Mouse (Mus musculus): ENCODE measurements at regions not wholly inside any gene's neighbourhood (a gene's known extent, or its start where the extent isn't known, plus 50 kb on each side); places are given as distances from the start of the nearest gene placed in this dataset.

DNA sequence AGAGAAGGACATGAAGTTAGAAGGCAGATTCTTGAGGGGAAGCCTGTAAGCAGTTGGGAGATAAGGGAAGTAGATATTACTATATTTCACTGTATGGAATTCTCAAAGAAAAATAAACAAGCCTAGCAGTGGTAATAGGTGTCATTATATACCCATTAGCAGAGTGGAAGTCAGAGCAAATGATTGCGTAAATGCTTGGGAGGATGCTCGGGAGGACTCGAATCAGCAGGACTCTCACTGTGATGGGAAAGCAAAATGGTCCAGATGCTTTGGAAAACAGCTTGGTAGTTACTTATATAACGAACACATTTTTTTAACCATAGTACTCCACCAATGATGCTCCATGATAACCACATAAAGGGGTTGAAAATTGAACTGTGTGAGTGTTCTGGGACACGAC lies 100.4 kb upstream of the Bmper start:
- no peak for TF ChIP-seq CTCF (IDR thresholded peaks at IDR 0.05)
- no peaks in the 10 kb centered on the region for H3K36me3 ChIP-seq (ENCODE audit: insufficient read depth, low read length)
- no peaks in the 10 kb centered on the region for H3K27me3 ChIP-seq (ENCODE audit: insufficient read depth, low read length)
- H3K27ac ChIP-seq (ENCODE audit: low read depth, low read length): no peak overlapping the region
- no peak overlapping the region for H3K9ac ChIP-seq (replicated peaks; ENCODE audit: low read length, poor library complexity, severe bottlenecking)
- DNase-seq (ENCODE audit: low spot score) (no peak), ATAC-seq (ENCODE audit: low FRiP score) (no peak)
- H3K4me2 ChIP-seq (ENCODE audit: low read depth, low read length, poor library complexity, severe bottlenecking): no peak overlapping the region
- no peak overlapping the region for H3K4me3 ChIP-seq (ENCODE audit: low read depth, low read length)
- no peaks in the 10 kb centered on the region for H3K9me3 ChIP-seq (ENCODE audit: low read length)
- 88% methylated on average over 5 of the region's 5 CpGs for WGBS
- H3K4me1 ChIP-seq (ENCODE audit: insufficient read depth, low read length): peaks cover 6% of the 10 kb centered on the region; the same call in 1 of the 2 replicates

DNA sequence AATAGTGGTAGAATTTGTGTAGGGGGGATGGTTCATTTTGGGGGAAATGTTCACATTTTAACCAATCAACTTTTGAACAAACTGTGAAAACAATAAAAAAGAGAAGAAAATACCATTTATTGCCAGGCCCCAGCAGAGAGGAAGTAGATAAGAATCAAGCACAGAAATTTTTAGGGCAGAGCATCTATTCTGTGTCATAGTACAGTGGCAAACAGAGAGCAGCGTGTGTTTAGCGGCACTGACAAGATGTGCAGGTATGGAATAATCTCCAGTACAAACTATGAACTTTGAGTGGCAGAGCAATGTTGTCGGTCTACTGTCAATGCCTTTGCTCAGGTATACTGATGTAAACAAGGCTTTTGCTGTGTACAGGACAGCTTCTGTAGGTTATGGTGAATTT lies 99.4 kb upstream of the Bmper start:
- WGBS: 90% methylated on average over 3 of the region's 3 CpGs
- Histone ChIP-seq H3K36me3 (ENCODE audit: insufficient read depth, low read length) (no peaks in the 10 kb centered on the region), H3K9me3 (ENCODE audit: low read length) (no peaks in the 10 kb centered on the region), H3K4me3 (ENCODE audit: low read depth, low read length) (no peak overlapping the region), H3K27ac (ENCODE audit: low read depth, low read length) (no peak overlapping the region), H3K4me2 (ENCODE audit: low read depth, low read length, poor library complexity, severe bottlenecking) (no peak overlapping the region), H3K4me1 (ENCODE audit: insufficient read depth, low read length) (peaks cover 9% of the 10 kb centered on the region), H3K27me3 (ENCODE audit: insufficient read depth, low read length) (no peaks in the 10 kb centered on the region), H3K9ac (replicated peaks; ENCODE audit: low read length, poor library complexity, severe bottlenecking) (no peak overlapping the region)
- DNase-seq (ENCODE audit: low spot score) (no peak), ATAC-seq (ENCODE audit: low FRiP score) (no peak)
- TF ChIP-seq CTCF (IDR thresholded peaks at IDR 0.05): no peak

DNA sequence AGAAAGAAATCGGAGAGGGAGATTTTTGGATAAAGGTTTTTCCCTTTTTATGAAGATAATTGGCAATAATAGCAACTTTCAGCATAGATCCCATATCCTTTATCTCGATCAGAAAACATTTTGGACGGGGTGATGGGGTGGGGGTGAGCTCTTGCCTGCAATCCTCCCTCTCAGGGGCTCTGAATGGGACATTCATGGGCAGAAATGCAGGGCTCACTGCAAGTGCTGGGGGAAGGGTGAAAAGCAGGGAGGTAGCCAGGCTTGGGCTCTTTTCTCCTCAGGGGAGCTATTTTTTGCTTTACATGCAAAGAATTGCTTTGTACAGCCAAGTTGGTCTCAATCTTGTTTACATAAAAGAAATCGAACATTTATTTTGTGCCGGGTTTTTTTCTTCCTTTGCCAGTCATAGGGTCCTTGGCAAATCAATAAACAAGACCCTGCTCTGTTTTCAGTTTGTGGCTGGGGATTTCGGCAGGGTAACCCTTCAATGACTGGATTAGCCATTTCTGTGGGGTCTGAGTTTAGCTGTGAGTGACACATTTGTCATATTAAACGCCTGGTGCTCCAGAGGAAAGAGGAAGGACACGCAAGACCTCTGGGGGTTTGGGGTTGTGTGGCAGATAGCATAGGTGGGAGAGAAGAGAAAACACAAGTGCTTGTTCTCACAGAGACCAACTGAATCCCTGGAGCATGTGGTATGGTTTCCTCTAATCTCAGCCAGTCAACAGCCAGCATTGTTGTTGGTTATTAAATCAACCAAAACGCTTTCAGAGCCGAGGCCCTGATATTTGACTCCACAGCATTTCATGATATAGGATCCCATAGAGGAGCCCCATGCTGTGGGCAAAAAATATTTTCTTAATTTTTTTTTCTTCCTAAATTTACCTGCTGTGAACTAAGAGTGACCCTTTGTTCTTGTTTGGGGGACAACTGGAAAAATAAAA lies 96.8 kb upstream of the Bmper start:
- Histone ChIP-seq H3K4me2 (ENCODE audit: low read depth, low read length, poor library complexity, severe bottlenecking) (no peak overlapping the region), H3K4me3 (ENCODE audit: low read depth, low read length) (no peak overlapping the region), H3K27me3 (ENCODE audit: insufficient read depth, low read length) (no peaks in the 10 kb centered on the region), H3K4me1 (ENCODE audit: insufficient read depth, low read length) (peaks cover 10% of the 10 kb centered on the region), H3K9me3 (ENCODE audit: low read length) (no peaks in the 10 kb centered on the region), H3K36me3 (ENCODE audit: insufficient read depth, low read length) (no peaks in the 10 kb centered on the region), H3K27ac (ENCODE audit: low read depth, low read length) (peak overlapping the region; percentile 12; the same call in 1 of the 2 replicates), H3K9ac (replicated peaks; ENCODE audit: low read length, poor library complexity, severe bottlenecking) (no peak overlapping the region)
- ATAC-seq (ENCODE audit: low FRiP score): no peak
- TF ChIP-seq CTCF (IDR thresholded peaks at IDR 0.05): no peak
- peak; percentile 47 for DNase-seq (ENCODE audit: low spot score)
- WGBS: 26% methylated on average over 10 of the region's 10 CpGs

DNA sequence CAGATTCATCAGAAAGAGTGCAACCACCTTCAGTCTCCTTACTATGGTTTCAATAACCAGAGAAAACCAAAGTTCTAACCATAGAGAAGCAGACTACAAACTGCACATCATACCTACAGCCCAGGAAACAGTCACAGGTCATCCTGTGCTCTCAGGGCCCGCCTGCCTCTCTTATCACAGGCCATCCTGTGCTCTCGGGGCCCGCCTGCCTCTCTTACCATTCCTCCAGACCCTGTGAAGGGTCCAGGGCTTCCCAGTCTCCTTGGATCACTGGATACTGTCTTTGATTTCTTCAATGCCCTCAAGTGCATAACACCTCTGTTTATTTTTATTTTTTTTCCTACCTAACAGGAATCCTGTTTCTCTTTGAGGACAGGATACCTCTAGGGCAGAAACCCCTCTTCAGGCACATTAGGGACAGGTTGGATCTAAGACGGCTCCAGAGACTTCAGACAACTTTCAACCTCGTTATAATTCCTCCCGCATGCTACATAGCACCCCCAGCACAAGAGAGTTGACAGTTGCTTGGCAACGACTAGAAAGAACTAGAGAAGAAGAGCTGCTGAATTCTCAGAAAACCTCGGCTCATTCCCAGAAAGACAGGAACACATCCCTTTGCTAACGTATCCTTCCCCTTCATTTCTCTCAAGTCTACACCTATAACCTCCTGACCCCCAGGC lies 95.4 kb upstream of the Bmper start:
- 24% methylated on average over 9 of the region's 9 CpGs for WGBS
- peak; percentile 83 for DNase-seq (ENCODE audit: low spot score)
- H3K4me2 ChIP-seq (ENCODE audit: low read depth, low read length, poor library complexity, severe bottlenecking): no peak overlapping the region

GRCm38 (mm10) chr9:23128018-23128369 lies 94.9 kb upstream of the Bmper start:
- Histone ChIP-seq H3K9me3 (ENCODE audit: low read length) (no peaks in the 10 kb centered on the region), H3K36me3 (ENCODE audit: insufficient read depth, low read length) (no peaks in the 10 kb centered on the region), H3K9ac (replicated peaks; ENCODE audit: low read length, poor library complexity, severe bottlenecking) (no peak overlapping the region), H3K4me3 (ENCODE audit: low read depth, low read length) (no peak overlapping the region), H3K4me1 (ENCODE audit: insufficient read depth, low read length) (peaks cover 10% of the 10 kb centered on the region), H3K27ac (ENCODE audit: low read depth, low read length) (peak overlapping the region; percentile 72), H3K4me2 (ENCODE audit: low read depth, low read length, poor library complexity, severe bottlenecking) (no peak overlapping the region), H3K27me3 (ENCODE audit: insufficient read depth, low read length) (no peaks in the 10 kb centered on the region)
- no peak for DNase-seq (ENCODE audit: low spot score)
- 0 out of 2 replicates have a peak, but pooled peaks have one; percentile 31 for ATAC-seq (ENCODE audit: low FRiP score)
- WGBS: 58% methylated on average over 2 of the region's 2 CpGs
- no peak for TF ChIP-seq CTCF (IDR thresholded peaks at IDR 0.05)

More for the DNA sequence above, 95.4 kb upstream of the Bmper start:
- no peak overlapping the region for H3K4me3 ChIP-seq (ENCODE audit: low read depth, low read length)
- H3K27me3 ChIP-seq (ENCODE audit: insufficient read depth, low read length): no peaks in the 10 kb centered on the region
- peak; percentile 91 for ATAC-seq (ENCODE audit: low FRiP score)
- peak overlapping the region; percentile 72 for H3K27ac ChIP-seq (ENCODE audit: low read depth, low read length)
- H3K9ac ChIP-seq (replicated peaks; ENCODE audit: low read length, poor library complexity, severe bottlenecking): no peak overlapping the region
- H3K4me1 ChIP-seq (ENCODE audit: insufficient read depth, low read length): peaks cover 10% of the 10 kb centered on the region
- no peaks in the 10 kb centered on the region for H3K9me3 ChIP-seq (ENCODE audit: low read length)
- H3K36me3 ChIP-seq (ENCODE audit: insufficient read depth, low read length): no peaks in the 10 kb centered on the region
- TF ChIP-seq CTCF (IDR thresholded peaks at IDR 0.05): no peak

- Histone ChIP-seq H3K9ac (replicated peaks; ENCODE audit: low read length, poor library complexity, severe bottlenecking) (no peak overlapping the region), H3K9me3 (ENCODE audit: low read length) (no peaks in the 10 kb centered on the region), H3K4me3 (ENCODE audit: low read depth, low read length) (no peak overlapping the region), H3K4me1 (ENCODE audit: insufficient read depth, low read length) (no peaks in the 10 kb centered on the region), H3K4me2 (ENCODE audit: low read depth, low read length, poor library complexity, severe bottlenecking) (no peak overlapping the region), H3K27me3 (ENCODE audit: insufficient read depth, low read length) (no peaks in the 10 kb centered on the region), H3K27ac (ENCODE audit: low read depth, low read length) (no peak overlapping the region), H3K36me3 (ENCODE audit: insufficient read depth, low read length) (no peaks in the 10 kb centered on the region)
- TF ChIP-seq CTCF (IDR thresholded peaks at IDR 0.05): no peak
- no peak for DNase-seq (ENCODE audit: low spot score)
- WGBS: 79% methylated on average over 2 of the region's 2 CpGs
- no peak for ATAC-seq (ENCODE audit: low FRiP score)
Measured at GRCm38 (mm10) chr9:23134006-23134405, 88.9 kb upstream of the Bmper start.

All from midbrain, postnatal 0 days (tissue).